Mouse (Mus musculus): ENCODE data around the gene Taok3. TPM values are rescaled to one million over a fixed set of nuclear protein-coding genes. Genes with fewer than 3 reads are reported as not detected.

Gene Taok3
- total RNA-seq, 2 experiments from 2014 or later = 33.0 to 35.9 TPM

- DNase-seq (ENCODE audit: low spot score in 2 of 2) = no peak
Measured at GRCm38 (mm10) chr5:117178079-117178478, 58.1 kb downstream of the Taok3 start.

GRCm38 (mm10) chr5:117178486-117178885 lies 58.6 kb downstream of the Taok3 start:
- DNase-seq (ENCODE audit: low spot score in 2 of 2) = no peak

- DNase-seq (ENCODE audit: low spot score in 2 of 2) = no peak
Measured at GRCm38 (mm10) chr5:117181921-117182320, 62.0 kb downstream of the Taok3 start.

DNA sequence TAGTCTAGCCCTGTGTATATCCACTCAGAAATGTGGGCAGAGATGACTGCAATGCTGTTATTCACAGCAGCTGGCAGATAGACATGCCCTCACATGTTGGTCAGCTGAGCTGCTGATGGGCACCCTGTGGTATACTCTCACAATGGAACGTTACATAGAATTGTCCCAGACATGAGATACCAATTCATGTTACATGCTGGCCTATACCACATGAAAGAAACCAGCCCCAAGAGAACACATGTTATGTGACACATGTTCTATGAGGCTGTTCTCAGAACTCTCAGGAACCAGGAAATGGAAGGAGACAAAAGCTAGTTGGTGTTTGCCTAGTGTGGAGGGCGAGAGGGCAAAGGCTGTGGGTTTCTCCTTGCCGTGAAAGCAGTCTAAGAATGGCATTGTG lies 62.5 kb downstream of the Taok3 start:
- no peak for DNase-seq (ENCODE audit: low spot score in 2 of 2)

DNA sequence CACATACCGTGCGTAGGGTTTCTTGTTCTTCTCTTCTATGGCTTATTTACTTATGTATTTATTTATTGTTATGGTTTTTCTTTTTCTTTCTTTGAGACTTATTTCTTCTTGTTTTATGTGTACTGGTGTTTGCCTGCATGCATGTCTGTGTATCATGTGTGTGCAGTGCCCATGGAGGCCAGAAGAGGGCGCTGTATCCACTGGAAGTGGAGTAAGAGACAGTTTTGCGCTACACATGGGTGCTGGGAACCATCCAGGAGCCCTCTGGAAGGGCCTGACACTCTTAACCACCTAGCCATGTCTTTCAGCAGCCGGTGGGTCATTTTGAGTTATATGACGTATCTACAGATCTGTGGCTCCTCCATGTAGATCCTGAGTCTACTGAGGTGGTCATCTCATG lies 64.9 kb downstream of the Taok3 start:
- no peak for DNase-seq (ENCODE audit: low spot score in 2 of 2)

DNA sequence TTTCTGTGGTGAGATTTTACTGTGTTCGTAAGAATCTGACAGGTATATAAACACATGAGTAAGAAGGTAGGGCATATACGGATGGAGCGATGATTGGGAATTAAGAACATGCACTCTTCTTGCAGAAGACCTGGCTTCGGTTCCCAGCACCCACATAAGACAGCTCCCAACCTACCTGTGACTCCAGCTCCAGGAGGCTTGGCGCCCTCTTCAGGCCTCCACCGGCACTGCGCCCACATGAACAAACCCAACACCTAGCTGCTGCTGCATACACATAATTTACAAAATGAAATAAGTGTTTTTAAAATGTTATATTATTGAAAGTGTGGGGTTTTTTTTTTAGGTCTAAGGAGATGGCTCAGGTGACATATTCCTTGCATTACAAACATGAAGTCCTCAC lies 65.7 kb downstream of the Taok3 start:
- no peak for DNase-seq (ENCODE audit: low spot score in 2 of 2)

GRCm38 (mm10) chr5:117192061-117192460 lies 72.1 kb downstream of the Taok3 start:
- DNase-seq (ENCODE audit: low spot score in 2 of 2) = no peak

- DNase-seq (ENCODE audit: low spot score in 2 of 2) = no peak
Measured at GRCm38 (mm10) chr5:117193748-117194147, 73.8 kb downstream of the Taok3 start.

DNA sequence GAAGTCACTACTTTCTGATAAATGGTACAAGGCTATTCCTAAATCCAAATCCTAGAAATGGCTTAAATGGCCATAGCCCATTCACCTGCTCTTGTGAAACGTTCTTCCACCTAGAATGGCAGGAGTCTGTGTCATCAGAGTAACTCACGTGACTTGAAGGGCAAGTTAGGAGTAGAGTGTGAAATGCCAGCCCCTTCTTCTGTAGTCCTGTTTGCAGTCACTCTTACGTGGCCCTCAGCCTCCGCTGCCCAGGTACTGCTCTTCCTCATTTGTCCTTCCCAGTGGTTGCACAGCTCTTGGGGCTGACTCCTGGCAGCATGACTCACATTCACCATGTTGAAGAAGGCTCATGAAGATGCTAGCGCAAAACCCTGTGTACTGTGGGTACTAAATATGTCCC lies 74.7 kb downstream of the Taok3 start:
- no peak for DNase-seq (ENCODE audit: low spot score in 2 of 2)

DNA sequence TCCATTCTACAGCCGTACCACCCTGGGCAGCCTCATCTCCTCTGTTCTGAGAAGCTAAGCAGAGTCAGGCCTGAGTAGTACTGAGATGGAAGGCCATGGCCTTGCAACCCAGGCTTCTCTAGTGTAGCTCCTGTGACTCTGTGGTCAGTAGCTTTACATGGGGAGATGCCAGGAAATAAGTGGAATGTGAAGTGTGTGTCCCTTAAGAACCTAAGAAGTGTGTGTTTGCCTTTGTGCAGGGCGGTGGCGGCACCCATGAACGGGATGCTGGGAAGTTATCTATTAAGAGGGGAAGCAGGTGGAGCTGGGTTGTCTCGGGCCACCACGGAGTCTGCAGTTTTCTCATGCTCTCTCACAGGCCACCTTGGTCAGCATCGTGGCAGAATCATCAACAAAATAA lies 76.6 kb downstream of the Taok3 start:
- DNase-seq (ENCODE audit: low spot score in 2 of 2) = no peak

- DNase-seq (ENCODE audit: low spot score in 2 of 2) = no peak
Measured at GRCm38 (mm10) chr5:117198390-117198789, 78.5 kb downstream of the Taok3 start.

DNA sequence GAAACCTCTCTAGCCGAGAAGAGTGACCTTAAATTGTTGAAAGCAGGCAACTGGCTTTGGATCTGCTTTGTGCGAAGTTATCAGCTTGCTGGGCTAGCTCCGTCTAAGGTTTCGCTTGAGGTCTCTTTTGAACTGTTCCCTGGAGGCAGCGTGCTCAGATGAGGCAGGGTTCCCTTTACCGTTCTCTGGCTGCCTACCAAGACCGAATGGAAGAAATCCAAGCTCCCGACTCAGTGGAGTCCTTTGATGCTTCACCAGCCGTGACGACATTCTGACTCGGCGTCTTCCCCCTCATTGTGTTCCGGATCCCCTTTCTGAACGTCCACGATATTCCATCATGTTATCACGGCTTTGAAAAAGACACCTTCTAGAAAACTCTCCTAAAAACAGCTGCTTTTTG lies 87.4 kb downstream of the Taok3 start:
- no peak for DNase-seq (ENCODE audit: low spot score in 2 of 2)

DNA sequence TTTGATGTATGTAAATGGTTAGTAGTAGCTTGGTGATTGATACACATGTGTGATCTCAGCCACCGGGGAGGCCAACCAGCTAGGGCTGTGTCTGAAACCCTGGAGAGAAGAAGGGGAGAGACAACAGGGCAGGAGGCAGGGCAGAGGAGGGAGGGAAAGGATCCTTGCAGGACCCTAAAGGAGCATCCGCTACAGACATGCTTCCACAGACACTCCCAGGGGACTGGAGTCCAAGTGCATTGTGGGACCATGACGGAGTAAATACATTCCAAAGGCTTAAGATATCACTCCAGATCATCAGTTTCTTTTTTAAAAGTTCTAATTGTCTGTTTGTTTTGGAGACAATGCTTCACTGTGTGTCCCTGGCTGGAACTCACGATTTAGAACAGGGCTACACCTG lies 94.1 kb downstream of the Taok3 start:
- no peak for DNase-seq (ENCODE audit: low spot score in 2 of 2)

DNA sequence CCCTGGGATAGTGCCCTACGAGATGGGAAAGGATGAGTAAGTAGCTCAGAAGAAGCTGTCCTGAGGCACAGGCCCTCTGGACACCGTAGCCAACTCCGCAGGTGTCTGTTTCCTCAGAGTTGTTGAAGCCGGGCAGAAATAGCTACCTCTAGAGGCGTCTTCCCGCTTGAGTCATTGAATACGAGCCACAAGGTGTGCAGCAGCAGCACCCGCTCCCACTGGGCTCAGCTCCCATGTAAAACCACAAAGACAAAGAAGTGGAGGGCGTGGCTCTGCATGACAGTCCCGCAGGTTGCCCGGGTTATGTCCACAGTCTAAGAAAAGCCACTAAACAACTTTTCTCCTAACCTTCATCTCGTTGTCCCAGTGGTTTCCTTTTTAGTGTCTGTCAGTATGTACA lies 111.1 kb downstream of the Taok3 start:
- no peak for DNase-seq (ENCODE audit: low spot score in 2 of 2)

DNA sequence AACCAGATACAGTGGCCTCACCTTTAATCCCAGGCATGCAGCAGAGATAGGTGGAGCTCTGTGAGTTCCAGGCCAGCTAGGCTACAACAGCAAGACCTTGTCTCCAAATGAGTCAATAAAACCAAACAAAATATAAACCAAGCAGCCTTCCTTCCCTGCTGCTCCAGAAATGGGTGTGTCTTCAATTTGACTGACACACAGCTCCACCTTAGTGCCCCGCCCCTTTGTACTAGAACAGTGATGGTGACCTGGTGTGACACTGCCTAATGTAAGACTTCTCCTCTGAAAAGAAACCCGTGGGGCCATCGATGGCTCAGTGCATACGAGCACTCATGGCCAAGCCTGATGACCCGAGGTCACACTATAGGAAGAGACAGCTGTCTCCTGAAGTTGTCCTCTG lies 116.6 kb downstream of the Taok3 start:
- no peak for DNase-seq (ENCODE audit: low spot score in 2 of 2)

- no peak for DNase-seq (ENCODE audit: low spot score in 2 of 2)
Measured at GRCm38 (mm10) chr5:117239106-117239505, 119.2 kb downstream of the Taok3 start.

GRCm38 (mm10) chr5:117240321-117240731 lies 120.4 kb downstream of the Taok3 start:
- no peak for DNase-seq (ENCODE audit: low spot score in 2 of 2)

DNA sequence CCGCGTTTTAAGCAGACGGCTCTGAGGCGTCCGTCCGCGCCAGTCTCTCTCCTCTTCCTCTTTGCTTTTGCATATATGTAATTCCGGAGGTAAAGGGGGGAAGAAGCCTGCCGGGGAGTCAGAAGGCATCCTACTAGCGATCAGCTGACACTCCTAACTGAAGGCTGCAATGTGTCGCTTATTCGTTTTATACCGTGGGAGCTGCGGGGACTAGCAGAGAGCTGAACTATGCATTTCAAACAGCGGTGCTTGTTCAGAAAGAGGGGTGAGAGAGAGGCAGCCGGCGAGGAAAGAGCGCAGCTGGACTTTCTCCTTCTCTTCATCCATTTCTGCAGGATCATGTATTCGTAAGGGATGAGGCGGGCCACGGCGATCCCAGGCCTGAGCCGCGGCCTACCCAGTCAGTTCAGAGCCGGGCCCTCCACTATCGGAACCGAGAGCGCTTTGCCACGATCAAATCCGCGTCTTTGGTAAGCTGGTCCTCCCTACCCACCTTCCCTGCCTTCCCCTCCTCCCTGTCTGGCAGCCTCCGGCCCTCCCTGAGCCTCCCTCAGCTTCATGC lies 120.9 kb downstream of the Taok3 start:
- no peak for DNase-seq (ENCODE audit: low spot score in 2 of 2)

DNA sequence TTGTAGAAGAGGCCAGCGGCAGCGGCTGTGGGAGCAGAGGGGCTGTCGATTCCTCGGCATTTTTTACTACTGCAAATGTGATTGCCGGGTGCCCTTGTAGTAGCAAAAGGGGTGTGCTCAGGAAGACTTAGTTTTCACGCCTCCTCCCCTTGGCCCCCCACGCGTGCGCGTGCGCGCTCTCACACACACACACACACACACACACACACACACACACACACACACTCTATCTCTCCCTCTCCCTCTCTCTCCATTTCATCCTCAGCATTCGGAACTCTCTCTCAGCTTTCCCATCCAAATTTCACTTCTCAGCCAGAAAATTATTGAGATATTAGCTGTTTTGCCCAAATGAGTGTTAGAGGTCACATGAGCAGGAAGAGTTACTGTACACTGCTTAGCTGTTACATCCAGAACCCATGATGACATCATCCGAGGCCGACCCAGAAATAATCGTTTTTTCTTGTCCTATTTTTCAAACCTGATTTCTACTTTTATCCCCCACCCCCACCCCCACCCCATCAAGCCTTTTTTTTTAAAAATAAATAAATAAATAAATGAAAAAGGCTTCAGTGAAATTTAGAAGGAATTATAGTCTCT lies 122.1 kb downstream of the Taok3 start:
- DNase-seq (ENCODE audit: low spot score in 2 of 2) = no peak

- DNase-seq (ENCODE audit: low spot score in 2 of 2) = no peak
Measured at GRCm38 (mm10) chr5:117242671-117243478, 122.9 kb downstream of the Taok3 start.

GRCm38 (mm10) chr5:117245170-117245569 lies 125.2 kb downstream of the Taok3 start:
- no peak for DNase-seq (ENCODE audit: low spot score in 2 of 2)

DNA sequence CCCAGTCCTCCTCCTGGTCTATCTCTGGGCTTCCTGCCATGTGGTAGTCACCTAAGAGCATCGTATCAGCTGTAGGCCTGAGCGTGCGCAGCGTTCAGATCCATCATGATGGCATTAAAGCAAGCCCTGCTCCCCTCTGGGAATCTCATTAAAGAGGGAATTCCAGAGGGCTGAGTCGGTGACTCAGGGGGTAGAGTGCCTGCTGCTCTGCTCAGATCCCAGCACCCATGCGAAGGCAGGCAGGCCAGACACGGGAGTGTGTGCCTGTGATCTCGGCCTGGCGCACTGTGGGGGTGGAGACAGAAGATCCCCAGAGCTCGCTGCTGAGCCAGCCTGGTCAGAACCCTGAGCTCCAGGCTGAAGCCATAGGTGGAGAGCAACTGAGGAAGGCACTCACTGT lies 128.4 kb downstream of the Taok3 start:
- DNase-seq (ENCODE audit: low spot score in 2 of 2) = peak; percentile 17 to 36

DNA sequence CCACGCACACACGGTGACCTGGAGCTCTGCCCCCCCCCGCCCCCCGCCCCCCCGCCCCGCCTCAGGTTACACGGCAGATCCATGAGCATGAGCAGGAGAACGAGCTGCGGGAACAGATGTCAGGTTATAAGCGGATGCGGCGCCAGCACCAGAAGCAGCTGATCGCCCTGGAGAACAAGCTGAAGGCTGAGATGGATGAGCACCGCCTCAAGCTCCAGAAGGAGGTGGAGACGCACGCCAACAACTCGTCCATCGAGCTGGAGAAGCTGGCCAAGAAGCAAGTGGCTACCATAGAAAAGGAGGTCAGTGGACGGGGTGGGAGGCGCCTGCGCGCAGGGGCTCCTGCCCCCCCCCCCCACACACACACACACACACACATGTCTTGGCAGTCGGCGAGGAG lies 130.9 kb downstream of the Taok3 start:
- no peak for DNase-seq (ENCODE audit: low spot score in 2 of 2)
